Mouse (Mus musculus) megakaryocyte-erythroid progenitor cell, adult 5 weeks (primary cell): ENCODE results near the gene Evi2b. TPM values are rescaled to one million over a fixed set of nuclear protein-coding genes. Genes with fewer than 3 reads are reported as not detected.

Experiments used
- polyA plus RNA-seq: library from polyadenylated mRNA; stranded (reverse); fragments of >175 nt; gene quantifications from 2 replicates; pipeline ENCODE4 v1.2.3, GENCODE M21; 2012

Evi2b gene
- polyA plus RNA-seq = 22.3 and 23.3 TPM in 2 replicates

GRCm38 (mm10) chr11:79523560-79524309 is at the start of gene Evi2b:
Gene Evi2b, minus strand, starts transcription at chr11:79523762.

GRCm38 (mm10) chr11:79530333-79530761 is 6.8 kb upstream of the Evi2b start, which contains the start of the genes Evi2 and Evi2a:
Gene Evi2, minus strand, starts transcription at chr11:79530589.
Gene Evi2a, minus strand, starts transcription at chr11:79530609.

DNA sequence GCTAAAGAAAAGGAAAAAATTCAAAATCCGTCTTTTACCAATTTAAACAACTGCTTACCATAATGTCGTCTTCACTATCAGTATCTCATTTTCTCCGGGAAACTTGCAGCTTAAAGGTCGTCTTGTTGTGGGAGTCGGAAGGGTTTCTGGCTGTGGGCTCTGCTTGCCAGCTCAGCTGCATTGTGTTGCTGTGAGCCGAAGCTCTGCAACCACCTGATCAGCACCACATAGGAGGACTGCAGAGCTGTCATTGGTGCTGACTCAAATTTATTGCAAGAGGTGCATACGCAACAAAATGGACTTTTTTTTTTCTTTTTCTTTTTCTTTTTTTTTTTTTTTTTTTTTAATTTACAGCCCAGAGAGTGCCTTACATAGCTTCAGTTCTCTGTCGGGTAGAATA is 19.7 kb downstream of the Evi2b start, which contains the start of gene Omg:
Gene Omg, minus strand, starts transcription at position 240 of the 400 bp plus-strand sequence.

Other genes starting within 250 kb of the Evi2b start
- not detected in 2 replicates for gene Gm9964, start 226.9 kb downstream of the Evi2b start, polyA plus RNA-seq
- gene Nf1, start 184.1 kb downstream of the Evi2b start, polyA plus RNA-seq = 6.0 and 6.2 TPM in 2 replicates
- gene Omg, start 19.7 kb downstream of the Evi2b start, polyA plus RNA-seq = 0.05 TPM in 2 replicates
- gene Evi2, start 6.8 kb upstream of the Evi2b start, polyA plus RNA-seq = 0.28 and 0.42 TPM in 2 replicates
- gene Evi2a, start 6.8 kb upstream of the Evi2b start, polyA plus RNA-seq = 1.6 and 2.2 TPM in 2 replicates
- gene Rab11fip4, start 67.5 kb upstream of the Evi2b start, polyA plus RNA-seq = 2.3 and 4.6 TPM in 2 replicates